Mouse (Mus musculus): Measurements from ENCODE around the gene Clrn1. TPM values are rescaled to one million over a fixed set of nuclear protein-coding genes. Genes with fewer than 3 reads are reported as not detected.
"Not testable (repeated sequence)": the region's sequence is repeated elsewhere in the genome, so short reads cannot be mapped to it uniquely, and the experiment has no call there.

The Clrn1 gene
- polyA plus RNA-seq, 1 experiment from 2014 or later, result 1.0 TPM

- ATAC-seq (replicated peaks; ENCODE audit: insufficient number of reproducible peaks, low FRiP score, low TSS enrichment, low read depth); H3K9ac ChIP-seq (replicated peaks; ENCODE audit: low read length); H3K4me1 ChIP-seq (ENCODE audit: control insufficient read depth, insufficient read depth, low read length); H3K27ac ChIP-seq (replicated peaks; ENCODE audit: low read depth, low read length); H3K27me3 ChIP-seq (ENCODE audit: control insufficient read depth, insufficient read depth, low read length); H3K4me3 ChIP-seq (ENCODE audit: low read depth, low read length); H3K36me3 ChIP-seq (replicated peaks; ENCODE audit: control insufficient read depth, insufficient read depth, low read depth, low read length); H3K9me3 ChIP-seq (replicated peaks; ENCODE audit: control insufficient read depth, low read length); H3K4me2 ChIP-seq (ENCODE audit: low read depth, low read length); DNase-seq (ENCODE audit: low spot score): not testable (repeated sequence)
- 64% methylated on average over 2 of the region's 2 CpGs for WGBS
These were observed 13.3 kb downstream of the Clrn1 start for GRCm38 (mm10) chr3:58871882-58872281.

GRCm38 (mm10) chr3:58865690-58866089 is 19.4 kb downstream of the Clrn1 start:
- no peaks in the 10 kb centered on the region for H3K27me3 ChIP-seq (ENCODE audit: control insufficient read depth, insufficient read depth, low read length)
- H3K36me3 ChIP-seq (replicated peaks; ENCODE audit: control insufficient read depth, insufficient read depth, low read depth, low read length), result no peaks in the 10 kb centered on the region
- DNase-seq (ENCODE audit: low spot score), result no peak
- H3K27ac ChIP-seq (replicated peaks; ENCODE audit: low read depth, low read length), result no peak overlapping the region
- no peaks in the 10 kb centered on the region for H3K9me3 ChIP-seq (replicated peaks; ENCODE audit: control insufficient read depth, low read length)
- no peak overlapping the region for H3K4me3 ChIP-seq (ENCODE audit: low read depth, low read length)
- 75% methylated on average over 7 of the region's 7 CpGs for WGBS
- ATAC-seq (replicated peaks; ENCODE audit: insufficient number of reproducible peaks, low FRiP score, low TSS enrichment, low read depth), result no peak
- no peak overlapping the region for H3K9ac ChIP-seq (replicated peaks; ENCODE audit: low read length)
- H3K4me2 ChIP-seq (ENCODE audit: low read depth, low read length), result no peak overlapping the region
- no peaks in the 10 kb centered on the region for H3K4me1 ChIP-seq (ENCODE audit: control insufficient read depth, insufficient read depth, low read length)

GRCm38 (mm10) chr3:58862976-58863375 is 22.2 kb downstream of the Clrn1 start:
- H3K4me1 ChIP-seq (ENCODE audit: control insufficient read depth, insufficient read depth, low read length), result no peaks in the 10 kb centered on the region
- no peaks in the 10 kb centered on the region for H3K9me3 ChIP-seq (replicated peaks; ENCODE audit: control insufficient read depth, low read length)
- 66% methylated on average over 2 of the region's 2 CpGs for WGBS
- H3K27ac ChIP-seq (replicated peaks; ENCODE audit: low read depth, low read length), result no peak overlapping the region
- ATAC-seq (replicated peaks; ENCODE audit: insufficient number of reproducible peaks, low FRiP score, low TSS enrichment, low read depth) (no peak), DNase-seq (ENCODE audit: low spot score) (no peak)
- H3K36me3 ChIP-seq (replicated peaks; ENCODE audit: control insufficient read depth, insufficient read depth, low read depth, low read length), result no peaks in the 10 kb centered on the region
- no peak overlapping the region for H3K4me2 ChIP-seq (ENCODE audit: low read depth, low read length)
- H3K9ac ChIP-seq (replicated peaks; ENCODE audit: low read length), result no peak overlapping the region
- H3K27me3 ChIP-seq (ENCODE audit: control insufficient read depth, insufficient read depth, low read length), result no peaks in the 10 kb centered on the region
- H3K4me3 ChIP-seq (ENCODE audit: low read depth, low read length), result no peak overlapping the region

- Histone ChIP-seq H3K27me3 (ENCODE audit: control insufficient read depth, insufficient read depth, low read length) (no peaks in the 10 kb centered on the region), H3K9me3 (replicated peaks; ENCODE audit: control insufficient read depth, low read length) (no peaks in the 10 kb centered on the region), H3K9ac (replicated peaks; ENCODE audit: low read length) (no peak overlapping the region), H3K27ac (replicated peaks; ENCODE audit: low read depth, low read length) (no peak overlapping the region), H3K4me3 (ENCODE audit: low read depth, low read length) (no peak overlapping the region), H3K36me3 (replicated peaks; ENCODE audit: control insufficient read depth, insufficient read depth, low read depth, low read length) (no peaks in the 10 kb centered on the region), H3K4me1 (ENCODE audit: control insufficient read depth, insufficient read depth, low read length) (no peaks in the 10 kb centered on the region), H3K4me2 (ENCODE audit: low read depth, low read length) (no peak overlapping the region)
- 55% methylated on average over 1 of the region's 1 CpGs for WGBS
- DNase-seq (ENCODE audit: low spot score), result peak; percentile 63
- peak; percentile 52; the same call in 1 of the 2 replicates for ATAC-seq (replicated peaks; ENCODE audit: insufficient number of reproducible peaks, low FRiP score, low TSS enrichment, low read depth)
These were observed 41.7 kb downstream of the Clrn1 start for GRCm38 (mm10) chr3:58843415-58843814.

GRCm38 (mm10) chr3:58833442-58834160 is 51.5 kb downstream of the Clrn1 start:
- H3K27ac ChIP-seq (replicated peaks; ENCODE audit: low read depth, low read length), result no peak overlapping the region
- DNase-seq (ENCODE audit: low spot score) (no peak), ATAC-seq (replicated peaks; ENCODE audit: insufficient number of reproducible peaks, low FRiP score, low TSS enrichment, low read depth) (no peak)
- H3K9me3 ChIP-seq (replicated peaks; ENCODE audit: control insufficient read depth, low read length), result no peaks in the 10 kb centered on the region
- H3K9ac ChIP-seq (replicated peaks; ENCODE audit: low read length), result no peak overlapping the region
- no peaks in the 10 kb centered on the region for H3K27me3 ChIP-seq (ENCODE audit: control insufficient read depth, insufficient read depth, low read length)
- no peak overlapping the region for H3K4me2 ChIP-seq (ENCODE audit: low read depth, low read length)
- WGBS, result 85% methylated on average over 5 of the region's 5 CpGs
- H3K4me1 ChIP-seq (ENCODE audit: control insufficient read depth, insufficient read depth, low read length), result no peaks in the 10 kb centered on the region
- H3K36me3 ChIP-seq (replicated peaks; ENCODE audit: control insufficient read depth, insufficient read depth, low read depth, low read length), result no peaks in the 10 kb centered on the region
- H3K4me3 ChIP-seq (ENCODE audit: low read depth, low read length), result no peak overlapping the region

GRCm38 (mm10) chr3:58832888-58833287 is 52.3 kb downstream of the Clrn1 start:
- WGBS, result 80% methylated on average over 2 of the region's 2 CpGs
- no peaks in the 10 kb centered on the region for H3K4me1 ChIP-seq (ENCODE audit: control insufficient read depth, insufficient read depth, low read length)
- H3K9ac ChIP-seq (replicated peaks; ENCODE audit: low read length), result no peak overlapping the region
- H3K27ac ChIP-seq (replicated peaks; ENCODE audit: low read depth, low read length), result no peak overlapping the region
- H3K36me3 ChIP-seq (replicated peaks; ENCODE audit: control insufficient read depth, insufficient read depth, low read depth, low read length), result no peaks in the 10 kb centered on the region
- no peaks in the 10 kb centered on the region for H3K9me3 ChIP-seq (replicated peaks; ENCODE audit: control insufficient read depth, low read length)
- H3K27me3 ChIP-seq (ENCODE audit: control insufficient read depth, insufficient read depth, low read length), result no peaks in the 10 kb centered on the region
- H3K4me2 ChIP-seq (ENCODE audit: low read depth, low read length), result no peak overlapping the region
- DNase-seq (ENCODE audit: low spot score), result no peak
- ATAC-seq (replicated peaks; ENCODE audit: insufficient number of reproducible peaks, low FRiP score, low TSS enrichment, low read depth), result no peak
- no peak overlapping the region for H3K4me3 ChIP-seq (ENCODE audit: low read depth, low read length)

GRCm38 (mm10) chr3:58831586-58831985 is 53.6 kb downstream of the Clrn1 start:
- WGBS, result 60% methylated on average over 5 of the region's 5 CpGs
- Histone ChIP-seq H3K36me3 (replicated peaks; ENCODE audit: control insufficient read depth, insufficient read depth, low read depth, low read length) (no peaks in the 10 kb centered on the region), H3K4me1 (ENCODE audit: control insufficient read depth, insufficient read depth, low read length) (no peaks in the 10 kb centered on the region), H3K4me2 (ENCODE audit: low read depth, low read length) (no peak overlapping the region), H3K27ac (replicated peaks; ENCODE audit: low read depth, low read length) (no peak overlapping the region), H3K9me3 (replicated peaks; ENCODE audit: control insufficient read depth, low read length) (no peaks in the 10 kb centered on the region), H3K4me3 (ENCODE audit: low read depth, low read length) (no peak overlapping the region), H3K9ac (replicated peaks; ENCODE audit: low read length) (no peak overlapping the region), H3K27me3 (ENCODE audit: control insufficient read depth, insufficient read depth, low read length) (no peaks in the 10 kb centered on the region)
- ATAC-seq (replicated peaks; ENCODE audit: insufficient number of reproducible peaks, low FRiP score, low TSS enrichment, low read depth), result no peak
- no peak for DNase-seq (ENCODE audit: low spot score)

- DNase-seq (ENCODE audit: low spot score) (no peak), ATAC-seq (replicated peaks; ENCODE audit: insufficient number of reproducible peaks, low FRiP score, low TSS enrichment, low read depth) (no peak)
- Histone ChIP-seq H3K27me3 (ENCODE audit: control insufficient read depth, insufficient read depth, low read length) (no peaks in the 10 kb centered on the region), H3K4me3 (ENCODE audit: low read depth, low read length) (no peak overlapping the region), H3K9ac (replicated peaks; ENCODE audit: low read length) (no peak overlapping the region), H3K4me2 (ENCODE audit: low read depth, low read length) (no peak overlapping the region), H3K4me1 (ENCODE audit: control insufficient read depth, insufficient read depth, low read length) (no peaks in the 10 kb centered on the region), H3K27ac (replicated peaks; ENCODE audit: low read depth, low read length) (no peak overlapping the region), H3K36me3 (replicated peaks; ENCODE audit: control insufficient read depth, insufficient read depth, low read depth, low read length) (no peaks in the 10 kb centered on the region), H3K9me3 (replicated peaks; ENCODE audit: control insufficient read depth, low read length) (no peaks in the 10 kb centered on the region)
- WGBS, result 90% methylated on average over 1 of the region's 1 CpGs
These were observed 55.2 kb downstream of the Clrn1 start for GRCm38 (mm10) chr3:58829926-58830325.

Measured in embryonic facial prominence, embryonic 11.5 days (tissue).